Mouse (Mus musculus) neural tube, embryonic 10.5 days (tissue): ENCODE results near the gene Rps12-ps3.

Experiments used
- DNase-seq: peaks from one replicate; pipeline ENCODE4 v3.0.0-alpha.2; 2017; ENCODE audit warnings: low spot score; ENCODE audit errors: extremely low spot score

Rps12-ps3 gene

DNA sequence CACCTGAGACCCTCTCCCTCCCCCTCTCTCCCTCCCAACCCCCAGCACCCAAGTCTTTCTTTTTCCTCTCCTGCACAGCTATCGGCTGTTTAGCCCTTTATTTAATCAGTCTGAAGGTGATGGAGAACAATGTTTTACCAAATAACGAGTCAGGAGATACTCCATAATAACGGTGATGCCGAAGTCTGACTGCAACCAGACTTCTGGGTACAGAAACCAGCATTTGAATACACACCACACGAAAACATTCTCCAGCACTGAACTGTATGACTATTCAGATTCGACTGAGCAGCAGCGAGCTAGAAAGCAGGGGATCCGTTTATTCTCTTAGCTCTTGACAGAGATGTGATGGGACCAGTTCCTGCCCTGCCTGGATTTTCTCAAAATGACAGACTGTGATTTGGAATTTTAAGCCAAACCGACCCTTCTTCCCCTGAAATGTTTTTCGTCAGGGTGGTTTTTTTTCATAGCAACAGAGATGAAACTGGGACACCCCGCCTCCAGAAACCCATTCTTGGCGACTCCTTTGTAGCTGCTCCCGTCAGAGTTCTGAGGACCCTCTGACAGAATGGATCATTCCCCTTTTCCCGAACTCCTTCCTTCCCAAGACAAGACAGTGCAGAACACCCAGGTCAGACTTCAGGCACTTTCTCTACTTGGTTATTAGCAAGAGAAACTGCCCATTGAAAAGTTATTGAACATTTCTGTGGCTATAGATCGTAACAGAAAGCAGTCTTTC is 29.2 kb downstream of the Rps12-ps3 start:
- DNase-seq = no peak

DNA sequence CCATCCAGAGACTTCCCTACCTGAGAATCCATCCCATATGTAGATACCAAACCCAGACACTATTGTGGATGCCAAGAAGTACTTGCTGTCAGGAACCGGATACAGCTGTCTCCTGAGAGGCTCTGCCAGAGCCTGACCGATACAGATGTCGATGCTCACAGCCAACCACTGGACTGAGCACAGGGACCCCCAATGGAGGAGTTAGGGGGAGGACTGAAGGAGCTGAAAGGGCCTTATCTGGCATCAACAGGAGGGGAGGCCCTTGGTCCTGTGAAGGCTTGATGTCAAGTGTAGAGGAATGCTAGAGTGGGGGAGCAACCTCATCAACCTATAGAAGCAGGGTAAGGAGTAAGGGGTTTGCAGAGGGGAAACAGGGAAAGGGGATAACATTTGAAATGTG is 30.7 kb downstream of the Rps12-ps3 start:
- DNase-seq = no peak

DNA sequence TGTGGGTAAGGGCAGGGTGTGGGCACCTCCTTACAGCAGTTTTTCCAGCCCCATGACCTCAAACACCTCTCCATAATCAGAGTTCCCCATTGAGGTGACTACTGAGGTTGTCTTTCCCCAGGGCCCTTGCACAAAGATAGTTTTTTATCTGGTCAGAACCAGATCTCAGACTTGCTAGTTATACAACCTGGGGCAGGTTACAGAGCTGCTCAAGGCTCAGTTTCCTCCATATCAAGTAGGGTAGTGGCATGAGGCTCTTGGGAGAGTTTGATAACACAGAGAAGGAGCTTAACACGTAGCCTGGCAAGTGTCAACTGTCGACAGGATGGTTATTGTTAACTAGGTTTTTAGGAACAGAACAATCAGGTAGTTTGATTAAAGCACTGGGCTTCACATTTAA is 32.8 kb downstream of the Rps12-ps3 start:
- peak; percentile 8 for DNase-seq

DNA sequence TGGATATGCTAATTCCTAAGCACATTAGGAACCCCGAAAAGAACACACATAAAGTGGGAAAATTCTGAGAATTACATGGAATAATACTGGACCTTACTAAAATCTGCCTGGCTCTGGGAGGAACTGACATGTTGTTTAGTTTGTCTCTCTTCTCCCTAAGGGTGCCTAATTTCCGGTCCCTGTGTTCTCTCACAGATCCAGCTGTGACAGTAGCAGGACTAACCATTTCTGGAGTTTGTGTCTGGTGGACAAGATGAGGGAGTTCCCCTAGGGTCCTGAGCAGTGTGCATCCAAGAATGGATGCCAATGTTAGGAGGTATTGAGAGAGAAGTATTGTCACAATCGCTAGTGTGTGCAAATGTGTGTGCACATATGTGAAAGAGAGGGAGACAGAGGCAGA is 34.3 kb downstream of the Rps12-ps3 start:
- peak; percentile 7 for DNase-seq

DNA sequence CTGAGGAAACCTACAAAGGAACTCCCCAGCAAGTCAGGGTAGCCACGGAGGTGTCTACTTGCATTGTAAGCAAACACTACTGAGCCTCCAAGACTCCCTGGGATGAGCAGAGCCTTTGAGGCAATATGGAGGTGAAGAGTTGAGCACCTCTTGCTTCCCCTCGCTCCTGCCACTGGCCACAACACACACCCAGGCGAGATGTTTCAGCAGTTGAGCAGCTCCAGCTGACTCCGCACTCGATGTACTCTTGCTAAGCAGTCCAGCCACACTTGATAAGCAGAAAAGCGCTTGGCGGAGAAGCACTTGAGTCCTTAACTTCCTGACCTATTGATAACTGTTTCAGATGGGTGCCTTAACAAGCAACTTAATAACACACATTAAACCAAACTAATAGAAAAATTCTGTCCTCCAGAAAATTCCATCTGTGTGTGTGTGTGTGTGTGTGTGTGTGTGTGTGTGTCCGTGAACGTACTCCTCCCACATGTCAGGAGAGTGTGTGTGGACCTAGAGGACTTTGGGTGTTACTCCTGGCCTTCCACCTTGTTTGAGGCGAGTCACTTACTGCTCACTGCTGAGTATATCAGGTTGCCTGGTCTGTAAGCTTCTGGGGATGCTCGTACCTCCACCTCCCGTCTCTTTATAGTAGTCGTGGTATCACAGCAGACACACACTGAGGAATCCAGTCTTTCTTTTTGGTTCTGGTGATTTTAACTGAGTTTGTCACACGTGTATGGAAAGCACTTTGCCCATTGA is 34.9 kb downstream of the Rps12-ps3 start:
- no peak for DNase-seq

DNA sequence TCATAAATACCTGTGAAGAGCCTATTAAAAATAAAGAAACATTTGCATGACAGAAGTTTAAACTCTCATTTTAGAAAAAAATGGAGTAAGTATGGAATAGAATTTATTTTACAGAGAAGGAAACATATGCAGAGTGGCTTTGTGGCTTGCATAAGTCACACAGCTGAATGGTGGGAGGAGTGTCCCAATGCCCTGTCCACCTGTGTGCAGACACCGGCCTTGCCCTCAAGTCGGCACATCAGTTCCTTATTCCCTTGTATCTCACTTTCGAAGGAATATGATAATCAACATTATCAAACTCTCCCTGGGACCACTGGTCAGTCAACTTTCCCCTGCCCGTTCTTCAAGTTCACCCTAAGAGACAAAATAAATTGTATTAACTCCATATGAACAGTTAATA is 35.8 kb downstream of the Rps12-ps3 start:
- DNase-seq = no peak

DNA sequence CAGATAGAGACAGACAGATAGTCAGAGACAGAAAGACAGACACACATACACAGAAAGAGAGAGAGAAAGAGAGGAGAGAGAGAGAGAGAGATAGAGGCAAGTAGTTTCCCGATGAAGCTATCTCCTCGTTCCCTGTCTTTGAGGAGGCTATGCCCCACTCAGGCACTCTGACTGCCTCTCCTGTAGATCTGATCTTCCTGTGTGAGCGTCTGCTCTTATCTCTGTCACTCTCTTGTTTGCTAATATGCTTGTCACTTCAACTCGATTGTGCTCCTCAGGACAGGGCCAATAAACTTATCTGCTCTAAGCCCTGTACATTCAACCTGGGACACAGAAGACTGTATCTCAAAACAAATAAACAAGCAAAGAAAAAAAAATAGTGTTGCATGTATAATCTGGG is 37.1 kb downstream of the Rps12-ps3 start:
- DNase-seq = no peak

DNA sequence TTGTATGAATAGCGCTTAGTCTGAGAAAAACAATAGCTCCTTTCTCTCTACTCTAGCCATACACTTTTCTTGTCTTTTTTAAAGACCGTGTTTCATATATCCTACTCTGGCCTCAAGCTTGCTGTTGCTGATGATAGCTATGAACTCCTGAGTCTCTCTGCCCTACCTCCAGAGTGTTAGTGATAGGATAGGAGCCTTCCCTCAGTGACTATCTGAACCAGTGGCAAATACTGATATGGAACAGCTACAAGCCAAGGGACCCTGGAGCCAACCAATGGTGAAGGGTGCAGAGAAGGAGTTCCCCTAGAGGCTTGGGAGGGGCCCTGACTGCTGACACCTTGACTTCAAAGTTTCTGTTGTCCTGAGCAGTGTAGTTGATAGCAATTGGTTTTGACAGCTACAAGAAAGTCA is 38.4 kb downstream of the Rps12-ps3 start:
- no peak for DNase-seq

DNA sequence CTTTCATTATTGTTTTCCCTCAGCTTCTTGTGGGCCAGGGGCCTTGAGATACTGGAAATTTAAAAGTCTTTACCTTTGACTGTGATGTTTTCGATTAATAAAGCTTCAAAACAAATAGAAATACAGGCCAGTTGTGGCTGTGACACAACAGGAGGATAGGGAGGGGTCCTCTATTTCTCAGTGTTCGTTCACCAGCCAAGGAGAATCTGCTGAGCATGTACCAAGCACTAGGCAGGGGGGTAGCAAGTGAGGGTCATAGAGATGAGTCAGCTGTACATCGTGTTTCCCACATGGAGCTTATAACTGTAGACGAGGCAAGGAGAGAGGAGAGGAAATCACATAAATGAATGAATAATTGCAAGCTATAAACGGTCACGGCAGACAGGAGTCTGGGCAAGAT is 40.6 kb downstream of the Rps12-ps3 start:
- DNase-seq = no peak

DNA sequence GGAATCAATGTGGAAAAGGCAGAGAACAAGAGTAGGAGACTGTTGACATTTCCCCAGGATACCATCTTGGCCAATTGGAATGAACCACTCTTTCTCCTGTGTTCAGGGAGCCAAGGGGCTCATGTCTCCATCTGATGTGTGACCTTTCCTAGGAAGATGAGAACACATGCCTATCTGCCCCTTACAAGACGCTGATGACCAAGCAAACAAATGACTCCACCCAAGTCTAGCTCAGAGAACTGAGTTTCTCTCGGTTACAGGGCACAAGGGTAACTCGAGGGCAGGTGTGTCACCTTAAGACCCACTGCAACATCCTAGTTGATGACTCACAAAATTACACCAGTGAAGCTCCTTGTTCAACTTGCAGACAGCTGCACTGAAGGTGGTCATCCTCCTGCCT is 41.6 kb downstream of the Rps12-ps3 start:
- DNase-seq = no peak

DNA sequence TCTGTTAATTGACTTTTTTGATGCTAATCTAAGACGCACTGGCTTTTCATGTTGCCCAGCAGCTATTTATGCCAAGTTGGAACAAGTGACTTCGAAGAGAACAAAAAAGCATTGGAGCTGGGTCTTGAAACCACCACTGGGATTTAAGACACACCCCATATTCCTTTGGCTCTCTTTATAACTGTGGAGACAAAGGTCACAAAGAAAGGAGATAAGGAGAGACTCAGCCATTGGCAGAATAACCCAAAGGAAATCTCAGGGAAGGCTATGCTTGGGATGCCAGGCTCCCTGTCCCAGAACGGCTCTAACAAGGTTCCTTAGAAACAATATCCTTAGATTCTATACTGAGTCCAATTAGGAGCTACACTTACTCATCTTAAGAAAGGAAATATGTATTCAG is 44.6 kb downstream of the Rps12-ps3 start:
- no peak for DNase-seq

DNA sequence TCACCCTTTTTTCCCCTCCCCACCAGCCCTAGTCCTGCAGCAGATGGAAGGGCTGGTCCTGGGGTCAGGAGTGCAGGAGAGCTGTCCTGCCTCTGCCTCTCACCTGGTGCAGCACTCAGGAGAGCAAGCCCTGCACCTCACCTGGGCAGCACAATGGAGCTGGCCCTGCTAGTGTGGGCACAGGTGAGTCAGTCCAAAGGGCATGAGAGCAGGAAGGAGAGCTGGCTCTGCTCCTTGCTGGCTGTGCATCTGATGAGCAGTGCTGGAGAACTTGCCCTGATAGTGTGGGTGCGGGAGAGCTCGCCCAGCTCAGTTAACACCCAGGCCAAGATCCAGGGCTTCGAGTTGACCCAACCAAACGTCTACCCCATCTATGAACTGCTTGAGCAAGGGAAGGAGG is 45.8 kb downstream of the Rps12-ps3 start:
- DNase-seq = no peak

DNA sequence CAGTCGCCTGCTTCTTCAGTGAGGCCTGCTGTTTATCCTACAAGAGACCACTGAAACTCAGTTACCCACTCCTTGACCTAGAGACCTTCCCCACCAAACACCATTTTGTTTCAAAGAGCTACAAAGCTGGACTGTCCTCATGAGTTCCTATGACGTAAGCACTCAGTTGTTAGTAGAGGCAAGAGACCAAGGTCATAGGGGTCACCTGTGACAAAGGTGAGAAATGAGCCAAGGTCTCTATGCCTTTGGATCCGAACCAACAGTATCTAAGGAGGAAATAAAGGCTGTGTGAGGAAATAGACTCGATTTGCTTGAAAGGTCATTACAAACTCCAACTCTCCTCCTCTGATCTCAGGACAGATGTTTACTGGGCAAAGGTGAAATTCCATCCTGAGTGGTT is 48.9 kb downstream of the Rps12-ps3 start:
- DNase-seq = no peak
